Mouse (Mus musculus) cerebellum, adult 2 months (tissue): Measurements from ENCODE around the gene Nfya.

ENCODE experiments used
- CTCF ChIP-seq: fragments of 200-500 bp; IDR thresholded peaks from 2 replicates; pipeline ENCODE4 v1.5.1; 2011; ENCODE audit warnings: low read depth, mild to moderate bottlenecking, control low read depth, low read length, moderate library complexity, borderline replicate concordance; ENCODE audit not compliant: insufficient read depth
- POLR2A ChIP-seq: fragments of 200-500 bp; IDR thresholded peaks from 2 replicates; pipeline ENCODE4 v1.6.1; 2011; ENCODE audit warnings: low read length, control low read depth, borderline replicate concordance; ENCODE audit not compliant: insufficient read depth

GRCm38 (mm10) chr17:48443542-48444145 lies 33.9 kb upstream of the Nfya start:
- TF ChIP-seq CTCF (no peak), POLR2A (no peak)
